Mouse (Mus musculus): Measurements from ENCODE around the gene Polr2e. TPM values are rescaled to one million over a fixed set of nuclear protein-coding genes. Genes with fewer than 3 reads are reported as not detected.

The Polr2e gene
- polyA plus RNA-seq, 1 experiment from 2014 or later, result 174 TPM

- Histone ChIP-seq H3K4me2 (ENCODE audit: low read depth, low read length) (peak overlapping the region; percentile 48), H3K9me3 (replicated peaks; ENCODE audit: control insufficient read depth, low read length) (no peaks in the 10 kb centered on the region), H3K36me3 (ENCODE audit: control insufficient read depth, insufficient read depth, low read length) (no peaks in the 10 kb centered on the region), H3K4me3 (replicated peaks; ENCODE audit: low read length) (peak overlapping the region; percentile 36; the same call in 1 of the 2 replicates), H3K27ac (ENCODE audit: low read length) (peak overlapping the region; percentile 60), H3K4me1 (ENCODE audit: control insufficient read depth, insufficient read depth, low read length) (peaks cover 20% of the 10 kb centered on the region), H3K9ac (ENCODE audit: low read length) (peak overlapping the region; percentile 65), H3K27me3 (ENCODE audit: control insufficient read depth, insufficient read depth, low read length) (peaks cover 7% of the 10 kb centered on the region)
- 6% methylated on average over 15 of the region's 15 CpGs for WGBS
- ATAC-seq (ENCODE audit: insufficient read depth, low FRiP score), result peak; percentile 64; the same call in 1 of the 2 replicates
Measured at GRCm38 (mm10) chr10:80018739-80019297, 20.8 kb downstream of the Polr2e start.

GRCm38 (mm10) chr10:80017771-80018170 lies 21.8 kb downstream of the Polr2e start:
- Histone ChIP-seq H3K9ac (ENCODE audit: low read length) (no peak overlapping the region), H3K4me2 (ENCODE audit: low read depth, low read length) (0 out of 2 replicates have a peak overlapping the region, but pooled peaks have one; percentile 15), H3K4me3 (replicated peaks; ENCODE audit: low read length) (no peak overlapping the region; the same call in 1 of the 2 replicates), H3K27ac (ENCODE audit: low read length) (peak overlapping the region; percentile 13; the same call in 1 of the 2 replicates), H3K9me3 (replicated peaks; ENCODE audit: control insufficient read depth, low read length) (no peaks in the 10 kb centered on the region), H3K27me3 (ENCODE audit: control insufficient read depth, insufficient read depth, low read length) (peaks cover 15% of the 10 kb centered on the region), H3K4me1 (ENCODE audit: control insufficient read depth, insufficient read depth, low read length) (peaks cover 17% of the 10 kb centered on the region), H3K36me3 (ENCODE audit: control insufficient read depth, insufficient read depth, low read length) (no peaks in the 10 kb centered on the region)
- ATAC-seq (ENCODE audit: insufficient read depth, low FRiP score), result no peak
- 78% methylated on average over 14 of the region's 14 CpGs for WGBS

DNA sequence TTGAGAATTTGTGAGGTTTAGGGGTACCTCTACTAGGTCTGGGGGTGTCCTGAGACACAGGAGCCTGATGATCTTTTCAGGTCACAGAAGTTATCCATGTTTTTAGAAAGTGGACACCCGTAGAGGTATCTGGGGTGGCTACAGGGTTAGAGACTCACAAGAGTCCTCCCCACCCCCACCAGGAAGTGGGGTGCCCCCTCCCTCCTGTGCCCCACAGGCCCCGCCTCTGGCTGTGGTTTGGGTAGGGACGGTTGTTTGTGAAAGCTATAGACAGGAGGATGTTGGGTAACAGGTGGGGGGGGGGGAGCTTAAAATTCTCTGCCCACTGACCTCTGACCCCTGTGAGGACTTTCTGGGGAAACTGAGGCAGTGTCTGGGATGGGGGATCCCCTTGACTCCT lies 22.2 kb downstream of the Polr2e start:
- 54% methylated on average over 3 of the region's 3 CpGs for WGBS
- Histone ChIP-seq H3K4me1 (ENCODE audit: control insufficient read depth, insufficient read depth, low read length) (peaks cover 17% of the 10 kb centered on the region), H3K27me3 (ENCODE audit: control insufficient read depth, insufficient read depth, low read length) (peaks cover 16% of the 10 kb centered on the region), H3K4me3 (replicated peaks; ENCODE audit: low read length) (peak overlapping the region; percentile 27; the same call in 1 of the 2 replicates), H3K36me3 (ENCODE audit: control insufficient read depth, insufficient read depth, low read length) (no peaks in the 10 kb centered on the region), H3K9me3 (replicated peaks; ENCODE audit: control insufficient read depth, low read length) (no peaks in the 10 kb centered on the region), H3K27ac (ENCODE audit: low read length) (no peak overlapping the region), H3K9ac (ENCODE audit: low read length) (no peak overlapping the region), H3K4me2 (ENCODE audit: low read depth, low read length) (no peak overlapping the region)
- no peak for ATAC-seq (ENCODE audit: insufficient read depth, low FRiP score)

GRCm38 (mm10) chr10:80016931-80017330 lies 22.7 kb downstream of the Polr2e start:
- Histone ChIP-seq H3K9ac (ENCODE audit: low read length) (peak overlapping the region; percentile 21; the same call in 1 of the 2 replicates), H3K27ac (ENCODE audit: low read length) (no peak overlapping the region; the same call in 1 of the 2 replicates), H3K9me3 (replicated peaks; ENCODE audit: control insufficient read depth, low read length) (no peaks in the 10 kb centered on the region), H3K36me3 (ENCODE audit: control insufficient read depth, insufficient read depth, low read length) (no peaks in the 10 kb centered on the region), H3K4me2 (ENCODE audit: low read depth, low read length) (no peak overlapping the region), H3K4me1 (ENCODE audit: control insufficient read depth, insufficient read depth, low read length) (peaks cover 17% of the 10 kb centered on the region), H3K4me3 (replicated peaks; ENCODE audit: low read length) (peak overlapping the region; percentile 27), H3K27me3 (ENCODE audit: control insufficient read depth, insufficient read depth, low read length) (peaks cover 20% of the 10 kb centered on the region)
- 82% methylated on average over 10 of the region's 10 CpGs for WGBS
- no peak for ATAC-seq (ENCODE audit: insufficient read depth, low FRiP score)

GRCm38 (mm10) chr10:80016511-80016910 lies 23.1 kb downstream of the Polr2e start, which contains the start of gene Arhgap45:
Gene Arhgap45 (plus strand): TSS chr10:80016653.
- H3K27ac ChIP-seq (ENCODE audit: low read length), result no peak within 1 kb of the TSS; the same call in 1 of the 2 replicates
- 0 out of 2 replicates have a peak, but pooled peaks cover 4% of the 10 kb centered on the region for H3K9me3 ChIP-seq (replicated peaks; ENCODE audit: control insufficient read depth, low read length)
- peak within 1 kb of the TSS; percentile 27 for H3K4me3 ChIP-seq (replicated peaks; ENCODE audit: low read length)
- H3K36me3 ChIP-seq (ENCODE audit: control insufficient read depth, insufficient read depth, low read length), result no peaks in the 10 kb centered on the region
- ATAC-seq (ENCODE audit: insufficient read depth, low FRiP score), result no peak
- H3K4me1 ChIP-seq (ENCODE audit: control insufficient read depth, insufficient read depth, low read length), result peaks cover 17% of the 10 kb centered on the region
- WGBS, result 70% methylated on average over 11 of the region's 11 CpGs
- no peak within 1 kb of the TSS for H3K4me2 ChIP-seq (ENCODE audit: low read depth, low read length)
- peaks cover 20% of the 10 kb centered on the region for H3K27me3 ChIP-seq (ENCODE audit: control insufficient read depth, insufficient read depth, low read length)
- H3K9ac ChIP-seq (ENCODE audit: low read length), result peak within 1 kb of the TSS; percentile 21; the same call in 1 of the 2 replicates

DNA sequence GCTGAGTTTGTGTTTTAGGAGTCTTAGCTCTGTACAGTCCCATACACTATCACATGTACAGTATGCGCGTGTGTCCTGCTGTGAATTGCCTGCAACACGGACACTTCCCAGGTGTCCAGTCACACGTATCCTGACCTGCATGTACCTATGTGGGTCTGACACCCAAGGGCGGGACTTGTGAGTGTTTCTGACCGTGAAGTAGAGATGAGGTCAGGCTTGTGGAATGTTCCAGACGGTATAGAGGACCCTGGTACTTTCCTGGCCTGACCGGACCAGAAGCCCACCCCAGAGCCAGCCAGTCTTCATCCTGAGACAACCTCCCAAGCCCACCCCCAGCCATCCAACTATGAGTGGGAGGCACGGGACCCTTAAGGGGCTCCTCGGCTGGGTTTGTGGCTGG lies 24.0 kb downstream of the Polr2e start:
- WGBS, result 72% methylated on average over 10 of the region's 10 CpGs
- ATAC-seq (ENCODE audit: insufficient read depth, low FRiP score), result no peak

GRCm38 (mm10) chr10:80014484-80015290 lies 24.9 kb downstream of the Polr2e start:
- Histone ChIP-seq H3K4me2 (ENCODE audit: low read depth, low read length) (no peak overlapping the region), H3K36me3 (ENCODE audit: control insufficient read depth, insufficient read depth, low read length) (peaks cover 15% of the 10 kb centered on the region), H3K9ac (ENCODE audit: low read length) (no peak overlapping the region), H3K4me3 (replicated peaks; ENCODE audit: low read length) (no peak overlapping the region), H3K9me3 (replicated peaks; ENCODE audit: control insufficient read depth, low read length) (peaks cover 15% of the 10 kb centered on the region), H3K27me3 (ENCODE audit: control insufficient read depth, insufficient read depth, low read length) (peaks cover 20% of the 10 kb centered on the region), H3K4me1 (ENCODE audit: control insufficient read depth, insufficient read depth, low read length) (peaks cover 15% of the 10 kb centered on the region), H3K27ac (ENCODE audit: low read length) (no peak overlapping the region)
- 29% methylated on average over 28 of the region's 28 CpGs for WGBS
- ATAC-seq (ENCODE audit: insufficient read depth, low FRiP score), result no peak

More for the DNA sequence above, 24.0 kb downstream of the Polr2e start:
- Histone ChIP-seq H3K27ac (ENCODE audit: low read length) (no peak overlapping the region), H3K4me3 (replicated peaks; ENCODE audit: low read length) (no peak overlapping the region), H3K9ac (ENCODE audit: low read length) (no peak overlapping the region), H3K36me3 (ENCODE audit: control insufficient read depth, insufficient read depth, low read length) (peaks cover 7% of the 10 kb centered on the region; the same call in 1 of the 2 replicates), H3K27me3 (ENCODE audit: control insufficient read depth, insufficient read depth, low read length) (peaks cover 20% of the 10 kb centered on the region), H3K4me2 (ENCODE audit: low read depth, low read length) (no peak overlapping the region), H3K9me3 (replicated peaks; ENCODE audit: control insufficient read depth, low read length) (peaks cover 10% of the 10 kb centered on the region), H3K4me1 (ENCODE audit: control insufficient read depth, insufficient read depth, low read length) (peaks cover 17% of the 10 kb centered on the region)

- H3K27ac ChIP-seq (ENCODE audit: low read length), result no peak overlapping the region
- H3K4me1 ChIP-seq (ENCODE audit: control insufficient read depth, insufficient read depth, low read length), result peaks cover 5% of the 10 kb centered on the region
- H3K4me2 ChIP-seq (ENCODE audit: low read depth, low read length), result no peak overlapping the region
- peaks cover 15% of the 10 kb centered on the region for H3K9me3 ChIP-seq (replicated peaks; ENCODE audit: control insufficient read depth, low read length)
- WGBS, result 44% methylated on average over 25 of the region's 25 CpGs
- H3K9ac ChIP-seq (ENCODE audit: low read length), result no peak overlapping the region
- ATAC-seq (ENCODE audit: insufficient read depth, low FRiP score), result no peak
- H3K4me3 ChIP-seq (replicated peaks; ENCODE audit: low read length), result no peak overlapping the region
- peaks cover 20% of the 10 kb centered on the region for H3K27me3 ChIP-seq (ENCODE audit: control insufficient read depth, insufficient read depth, low read length)
- peaks cover 17% of the 10 kb centered on the region for H3K36me3 ChIP-seq (ENCODE audit: control insufficient read depth, insufficient read depth, low read length)
Measured at GRCm38 (mm10) chr10:80013609-80014008, 26.0 kb downstream of the Polr2e start.

- Histone ChIP-seq H3K27me3 (ENCODE audit: control insufficient read depth, insufficient read depth, low read length) (peaks cover 20% of the 10 kb centered on the region), H3K27ac (ENCODE audit: low read length) (no peak overlapping the region), H3K4me3 (replicated peaks; ENCODE audit: low read length) (no peak overlapping the region), H3K36me3 (ENCODE audit: control insufficient read depth, insufficient read depth, low read length) (peaks cover 17% of the 10 kb centered on the region), H3K9ac (ENCODE audit: low read length) (no peak overlapping the region), H3K9me3 (replicated peaks; ENCODE audit: control insufficient read depth, low read length) (peaks cover 15% of the 10 kb centered on the region), H3K4me2 (ENCODE audit: low read depth, low read length) (no peak overlapping the region), H3K4me1 (ENCODE audit: control insufficient read depth, insufficient read depth, low read length) (no peaks in the 10 kb centered on the region)
- WGBS, result 85% methylated on average over 6 of the region's 6 CpGs
- no peak for ATAC-seq (ENCODE audit: insufficient read depth, low FRiP score)
Measured at GRCm38 (mm10) chr10:80011740-80012139, 27.9 kb downstream of the Polr2e start.

All from stomach, embryonic 16.5 days (tissue).